Mouse (Mus musculus) layer of hippocampus, adult 9-10 months (tissue): ENCODE measurements around the gene Taf9b.
A peak's percentile ranks its signal among the peaks of the same experiment; 100 is the strongest.
"Not testable (repeated sequence)": the region's sequence is repeated elsewhere in the genome, so short reads cannot be mapped to it uniquely, and the experiment has no call there.

Experiments used
- DNase-seq: peaks from one replicate; pipeline ENCODE4 v3.0.0; 2022; ENCODE audit warnings: low spot score

Taf9b gene

GRCm38 (mm10) chrX:106221058-106221457 lies at the start of gene Taf9b:
Taf9b (minus strand) TSS chrX:106221158.
- DNase-seq, result no peak

GRCm38 (mm10) chrX:106255276-106255675 lies 34.3 kb upstream of the Taf9b start, which contains the start of gene Fnd3c2:
Fnd3c2 (minus strand) TSS chrX:106255376.
- DNase-seq, result no peak

- peak; percentile 36 for DNase-seq
Measured at GRCm38 (mm10) chrX:106219171-106220032, 1.6 kb downstream of the Taf9b start.

GRCm38 (mm10) chrX:106209100-106209499 lies 11.9 kb downstream of the Taf9b start:
- no peak for DNase-seq

- DNase-seq, result no peak
Measured at GRCm38 (mm10) chrX:106198904-106199303, 22.1 kb downstream of the Taf9b start.

GRCm38 (mm10) chrX:106197308-106197707 lies 23.6 kb downstream of the Taf9b start:
- DNase-seq, result no peak

GRCm38 (mm10) chrX:106194361-106194760 lies 26.6 kb downstream of the Taf9b start:
- not testable (repeated sequence) for DNase-seq

GRCm38 (mm10) chrX:106190091-106190490 lies 30.9 kb downstream of the Taf9b start:
- DNase-seq, result no peak

GRCm38 (mm10) chrX:106189356-106189755 lies 31.6 kb downstream of the Taf9b start:
- DNase-seq, result no peak

GRCm38 (mm10) chrX:106187737-106188136 lies 33.2 kb downstream of the Taf9b start:
- no peak for DNase-seq

GRCm38 (mm10) chrX:106186713-106187649 lies 34.0 kb downstream of the Taf9b start, which contains the start of gene Pgk1:
Pgk1 (plus strand) TSS chrX:106187100.
- peak; percentile 64 for DNase-seq

GRCm38 (mm10) chrX:106185706-106186105 lies 35.3 kb downstream of the Taf9b start:
- no peak for DNase-seq

GRCm38 (mm10) chrX:106184279-106184678 lies 36.7 kb downstream of the Taf9b start:
- no peak for DNase-seq

GRCm38 (mm10) chrX:106176331-106176730 lies 44.6 kb downstream of the Taf9b start:
- DNase-seq, result no peak

GRCm38 (mm10) chrX:106171853-106172154 lies 49.2 kb downstream of the Taf9b start:
- DNase-seq, result no peak

GRCm38 (mm10) chrX:106171106-106171852 lies 49.7 kb downstream of the Taf9b start:
- peak; percentile 44 for DNase-seq

GRCm38 (mm10) chrX:106165089-106165488 lies 55.9 kb downstream of the Taf9b start:
- DNase-seq, result no peak

GRCm38 (mm10) chrX:106164555-106164954 lies 56.4 kb downstream of the Taf9b start:
- no peak for DNase-seq

- no peak for DNase-seq
Measured at GRCm38 (mm10) chrX:106163995-106164394, 57.0 kb downstream of the Taf9b start.
